Mouse (Mus musculus) G1E (cell line): ENCODE results near the gene Stxbp3.

Experiments used
- CTCF ChIP-seq: IDR thresholded peaks from 2 replicates; pipeline ENCODE4 v1.5.1; 2012; ENCODE audit warnings: low read depth, low read length, inconsistent platforms, mixed read lengths
- GATA1 ChIP-seq: IDR thresholded peaks from 2 replicates; pipeline ENCODE4 v1.6.1; 2012; ENCODE audit warnings: borderline replicate concordance, low read length, inconsistent platforms, mixed read lengths
- GATA2 ChIP-seq: IDR thresholded peaks from 2 replicates; pipeline ENCODE4 v1.6.1; 2012; ENCODE audit warnings: low read depth, low read length, inconsistent platforms, borderline replicate concordance
- TAL1 ChIP-seq: conservative IDR thresholded peaks from 2 replicates; pipeline ENCODE4 v1.6.1; 2012; ENCODE audit warnings: low read depth, low read length, inconsistent platforms, mixed read lengths

DNA sequence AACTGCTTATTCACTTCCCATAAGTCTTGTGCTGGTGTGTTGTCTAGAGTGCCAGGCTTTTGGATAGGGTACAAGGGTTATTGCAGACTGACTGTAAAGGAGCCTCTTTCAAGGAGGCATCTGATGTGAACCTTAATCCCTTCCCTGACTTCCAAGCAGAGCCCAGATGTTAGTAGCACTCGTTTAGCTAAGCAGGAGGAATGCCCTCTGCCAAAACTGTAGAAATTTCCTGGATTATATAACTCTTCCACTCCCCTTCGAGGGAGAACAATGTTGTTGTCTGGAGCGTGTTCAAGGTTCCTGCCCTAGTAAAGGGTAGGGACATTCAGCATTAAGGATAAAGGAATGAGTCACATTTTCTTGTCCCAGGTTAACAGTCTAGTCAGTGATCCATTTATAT is 6.3 kb upstream of the Stxbp3 start:
- TF ChIP-seq CTCF (no peak), TAL1 (no peak), GATA1 (no peak), GATA2 (no peak)
